Mouse (Mus musculus) forebrain, embryonic 13.5 days (tissue): Measurements from ENCODE around the gene Atp6v1a. TPM values are rescaled to one million over a fixed set of nuclear protein-coding genes. Genes with fewer than 3 reads are reported as not detected.
A peak's percentile ranks its signal among the peaks of the same experiment; 100 is the strongest.

Experiments used
- ATAC-seq: fragments of 200-750 bp; cut with Nextera tagmentation; 2 replicates; pipeline ENCODE4 v1.8.0; 2017
- H3K27ac ChIP-seq: fragments of 300-500 bp; sonication (generic); 2 replicates; pipeline ENCODE4 v1.5.1; 2015; ENCODE audit warnings: inconsistent platforms, mild to moderate bottlenecking, moderate library complexity
- H3K27me3 ChIP-seq: fragments of 300-500 bp; sonication (generic); 2 replicates; pipeline ENCODE4 v1.6.1; 2015; ENCODE audit warnings: mild to moderate bottlenecking, inconsistent platforms
- H3K36me3 ChIP-seq: fragments of 300-500 bp; sonication (generic); 2 replicates; pipeline ENCODE4 v1.6.1; 2015; ENCODE audit warnings: mild to moderate bottlenecking, inconsistent platforms; ENCODE audit not compliant: poor library complexity, severe bottlenecking
- H3K4me1 ChIP-seq: fragments of 300-500 bp; sonication (generic); 2 replicates; pipeline ENCODE4 v1.6.1; 2015; ENCODE audit warnings: inconsistent platforms
- H3K4me2 ChIP-seq: fragments of 300-500 bp; sonication (generic); 2 replicates; pipeline ENCODE4 v1.6.1; 2015; ENCODE audit warnings: inconsistent platforms, mild to moderate bottlenecking, moderate library complexity
- H3K4me3 ChIP-seq: fragments of 300-500 bp; sonication (generic); 2 replicates; pipeline ENCODE4 v1.5.1; 2015; ENCODE audit warnings: mild to moderate bottlenecking, inconsistent platforms
- H3K9ac ChIP-seq: fragments of 300-500 bp; sonication (generic); 2 replicates; pipeline ENCODE4 v1.6.1; 2015; ENCODE audit warnings: mild to moderate bottlenecking, inconsistent platforms
- H3K9me3 ChIP-seq: fragments of 300-500 bp; sonication (generic); replicated peaks from 2 replicates; pipeline ENCODE4 v1.6.1; 2016; ENCODE audit warnings: inconsistent platforms
- WGBS: fragments of 180-500 bp; shearing (Covaris S2); methylation state at CpG from one replicate; pipeline ENCODE4 v1.1.7; 2015; 5-methylcytosine and 5-hydroxymethylcytosine counted together
- polyA plus RNA-seq: library from polyadenylated mRNA; unstranded; fragments of >200 nt; fragmentation: Nextera tagmentation; extraction: Ambion mirVana; gene quantifications from 2 replicates; pipeline ENCODE4 v1.2.1, GENCODE M21; 2015

Atp6v1a gene
- polyA plus RNA-seq = 63.6 and 73.3 TPM in 2 replicates

GRCm38 (mm10) chr16:44139536-44140185 lies at the start of gene Atp6v1a, which contains the start of gene Naa50:
Gene Atp6v1a, minus strand, starts transcription at chr16:44139705.
Gene Naa50, plus strand, starts transcription at chr16:44139830.
- peak; percentile 90 for ATAC-seq
- no peaks in the 10 kb centered on the region for H3K36me3 ChIP-seq
- peak within 1 kb of the TSS; percentile 97 for H3K4me2 ChIP-seq
- H3K27me3 ChIP-seq = no peaks in the 10 kb centered on the region
- H3K4me1 ChIP-seq = peaks cover 29% of the 10 kb centered on the region
- peak within 1 kb of the TSS; percentile 98 for H3K27ac ChIP-seq
- peak within 1 kb of the TSS; percentile 96 for H3K9ac ChIP-seq
- under 1% methylated on average over 50 of the region's 71 CpGs for WGBS
- peak within 1 kb of the TSS; percentile 97 for H3K4me3 ChIP-seq
- H3K9me3 ChIP-seq = no peaks in the 10 kb centered on the region

GRCm38 (mm10) chr16:44188766-44189165 lies 49.3 kb upstream of the Atp6v1a start:
- Histone ChIP-seq H3K9ac (no peak overlapping the region), H3K27me3 (no peaks in the 10 kb centered on the region), H3K27ac (no peak overlapping the region), H3K4me1 (no peaks in the 10 kb centered on the region), H3K4me3 (no peak overlapping the region), H3K4me2 (no peak overlapping the region), H3K36me3 (peaks cover 5% of the 10 kb centered on the region), H3K9me3 (peaks cover 4% of the 10 kb centered on the region; the same call in 1 of the 2 replicates)
- ATAC-seq = no peak
- 87% methylated on average over 3 of the region's 3 CpGs for WGBS

- no peak overlapping the region for H3K9ac ChIP-seq
- no peaks in the 10 kb centered on the region for H3K27me3 ChIP-seq
- H3K9me3 ChIP-seq = peaks cover 4% of the 10 kb centered on the region; the same call in 1 of the 2 replicates
- no peak overlapping the region for H3K27ac ChIP-seq
- no peak for ATAC-seq
- no peak overlapping the region for H3K4me3 ChIP-seq
- H3K4me1 ChIP-seq = no peaks in the 10 kb centered on the region
- no peak overlapping the region for H3K4me2 ChIP-seq
- 96% methylated on average over 4 of the region's 4 CpGs for WGBS
- peaks cover 5% of the 10 kb centered on the region for H3K36me3 ChIP-seq
Measured at GRCm38 (mm10) chr16:44187172-44187571, 47.7 kb upstream of the Atp6v1a start.

- Histone ChIP-seq H3K9ac (no peak overlapping the region), H3K4me2 (no peak overlapping the region), H3K4me3 (no peak overlapping the region), H3K36me3 (peaks cover 8% of the 10 kb centered on the region), H3K4me1 (no peaks in the 10 kb centered on the region), H3K27me3 (no peaks in the 10 kb centered on the region), H3K27ac (no peak overlapping the region), H3K9me3 (peaks cover 4% of the 10 kb centered on the region; the same call in 1 of the 2 replicates)
- WGBS = 90% methylated on average over 3 of the region's 3 CpGs
- ATAC-seq = no peak
Measured at GRCm38 (mm10) chr16:44184769-44185168, 45.3 kb upstream of the Atp6v1a start.

- no peaks in the 10 kb centered on the region for H3K4me1 ChIP-seq
- no peak overlapping the region for H3K4me2 ChIP-seq
- H3K9me3 ChIP-seq = no peaks in the 10 kb centered on the region
- no peak overlapping the region for H3K27ac ChIP-seq
- H3K27me3 ChIP-seq = no peaks in the 10 kb centered on the region
- no peak overlapping the region for H3K4me3 ChIP-seq
- no peak overlapping the region for H3K9ac ChIP-seq
- H3K36me3 ChIP-seq = peaks cover 3% of the 10 kb centered on the region
- WGBS = 91% methylated on average over 1 of the region's 1 CpGs
- ATAC-seq = no peak
Measured at GRCm38 (mm10) chr16:44182597-44182996, 43.1 kb upstream of the Atp6v1a start.

- ATAC-seq = 0 out of 2 replicates have a peak, but pooled peaks have one; percentile 11
- H3K4me3 ChIP-seq = no peak overlapping the region
- no peak overlapping the region for H3K27ac ChIP-seq
- H3K27me3 ChIP-seq = no peaks in the 10 kb centered on the region
- peaks cover 15% of the 10 kb centered on the region for H3K4me1 ChIP-seq
- no peaks in the 10 kb centered on the region for H3K9me3 ChIP-seq
- peaks cover 3% of the 10 kb centered on the region for H3K36me3 ChIP-seq
- no peak overlapping the region for H3K4me2 ChIP-seq
- 73% methylated on average over 1 of the region's 1 CpGs for WGBS
- no peak overlapping the region for H3K9ac ChIP-seq
Measured at GRCm38 (mm10) chr16:44178555-44178954, 39.0 kb upstream of the Atp6v1a start.

GRCm38 (mm10) chr16:44176511-44176910 lies 37.0 kb upstream of the Atp6v1a start:
- Histone ChIP-seq H3K9me3 (no peaks in the 10 kb centered on the region), H3K4me3 (no peak overlapping the region), H3K27me3 (no peaks in the 10 kb centered on the region), H3K9ac (no peak overlapping the region), H3K4me2 (no peak overlapping the region), H3K36me3 (peaks cover under 1% of the 10 kb centered on the region; the same call in 1 of the 2 replicates), H3K4me1 (peaks cover 15% of the 10 kb centered on the region), H3K27ac (no peak overlapping the region)
- 91% methylated on average over 2 of the region's 2 CpGs for WGBS
- no peak for ATAC-seq

GRCm38 (mm10) chr16:44175001-44175400 lies 35.5 kb upstream of the Atp6v1a start:
- ATAC-seq = no peak
- Histone ChIP-seq H3K27ac (no peak overlapping the region), H3K4me1 (peaks cover 15% of the 10 kb centered on the region), H3K27me3 (no peaks in the 10 kb centered on the region), H3K9ac (no peak overlapping the region), H3K9me3 (no peaks in the 10 kb centered on the region), H3K4me2 (no peak overlapping the region), H3K4me3 (no peak overlapping the region), H3K36me3 (no peaks in the 10 kb centered on the region; the same call in 1 of the 2 replicates)
- 83% methylated on average over 1 of the region's 1 CpGs for WGBS

GRCm38 (mm10) chr16:44173966-44174530 lies 34.5 kb upstream of the Atp6v1a start:
- Histone ChIP-seq H3K4me1 (peaks cover 15% of the 10 kb centered on the region), H3K4me3 (peak overlapping the region; percentile 86), H3K4me2 (peak overlapping the region; percentile 85), H3K9ac (peak overlapping the region; percentile 88), H3K9me3 (no peaks in the 10 kb centered on the region), H3K27me3 (no peaks in the 10 kb centered on the region), H3K36me3 (no peaks in the 10 kb centered on the region; the same call in 1 of the 2 replicates), H3K27ac (no peak overlapping the region)
- no peak for ATAC-seq
- whole genome bisulfite sequencing = 21% methylated on average over 7 of the region's 7 CpGs

- Histone ChIP-seq H3K4me2 (peak within 1 kb of the TSS; percentile 85), H3K4me1 (peaks cover 15% of the 10 kb centered on the region), H3K27me3 (no peaks in the 10 kb centered on the region), H3K9me3 (no peaks in the 10 kb centered on the region), H3K27ac (peak within 1 kb of the TSS; percentile 84), H3K36me3 (no peaks in the 10 kb centered on the region), H3K4me3 (peak within 1 kb of the TSS; percentile 86), H3K9ac (peak within 1 kb of the TSS; percentile 88)
- peak; percentile 73 for ATAC-seq
- WGBS = 0% methylated on average over 39 of the region's 77 CpGs
Measured at GRCm38 (mm10) chr16:44173155-44173941, 33.8 kb upstream of the Atp6v1a start, which contains the start of gene Usf3. Gene Usf3, plus strand, starts transcription at chr16:44173246.

GRCm38 (mm10) chr16:44172297-44173154 lies 33.0 kb upstream of the Atp6v1a start:
- Histone ChIP-seq H3K4me3 (peak overlapping the region; percentile 86), H3K4me2 (peak overlapping the region; percentile 81), H3K4me1 (peaks cover 15% of the 10 kb centered on the region), H3K9ac (peak overlapping the region; percentile 88), H3K9me3 (no peaks in the 10 kb centered on the region), H3K27ac (peak overlapping the region; percentile 84), H3K36me3 (no peaks in the 10 kb centered on the region), H3K27me3 (no peaks in the 10 kb centered on the region)
- under 1% methylated on average over 26 of the region's 26 CpGs for whole genome bisulfite sequencing
- peak; percentile 100 for ATAC-seq
